ENCODE assay signal across 8 mouse cellular contexts in the genomic region with DNA sequence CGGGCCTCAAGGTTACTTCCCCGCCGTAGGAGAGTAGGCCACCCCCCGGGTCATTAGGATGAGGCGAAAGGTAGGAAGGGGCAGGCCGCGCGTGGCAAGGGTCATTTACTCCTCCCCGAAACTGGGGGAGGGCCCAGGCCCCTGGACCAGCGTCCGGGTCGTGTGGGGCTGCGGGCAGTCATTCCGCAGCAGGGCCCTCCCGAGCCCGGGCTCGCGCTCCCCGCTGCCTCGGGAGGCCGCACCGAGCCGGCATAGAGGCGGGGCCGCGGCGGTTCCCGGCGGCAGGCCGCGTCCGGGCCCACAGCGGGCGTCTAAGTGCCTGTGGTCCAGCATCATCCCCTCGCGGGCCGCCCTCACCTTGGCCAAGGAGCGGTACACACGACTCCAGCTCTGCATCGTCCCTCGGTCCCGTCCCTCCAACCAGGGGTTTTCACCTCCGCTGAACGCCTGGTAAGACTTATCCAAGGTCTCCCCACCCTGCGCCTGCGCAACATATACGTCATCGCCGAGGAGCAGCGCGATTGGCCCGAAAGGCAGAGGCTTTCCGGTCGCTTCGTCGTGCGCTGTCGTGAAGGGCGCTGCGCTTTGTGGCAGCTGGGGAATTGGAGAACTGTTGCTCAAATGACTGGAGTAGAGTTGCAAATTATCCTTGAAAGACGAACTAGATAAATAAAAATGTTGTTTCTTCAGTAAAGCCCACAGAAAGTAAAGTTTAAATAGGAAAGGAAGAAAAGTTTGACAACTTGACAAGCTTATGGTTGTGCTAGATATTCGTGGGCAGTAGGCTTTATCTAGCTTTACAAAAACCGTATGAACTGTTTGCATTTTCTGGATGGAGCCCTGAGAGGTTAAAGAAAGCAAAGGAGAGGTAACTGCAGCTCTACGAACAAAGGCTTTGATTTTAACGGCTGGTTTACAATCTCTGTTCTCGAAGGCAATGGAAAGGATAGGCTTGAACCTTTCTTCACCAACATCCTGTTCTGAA. TPM values are rescaled to one million over a fixed set of nuclear protein-coding genes. Genes with fewer than 3 reads are reported as not detected.
A peak's percentile ranks its signal among the peaks of the same experiment; 100 is the strongest.
DNase-seq lines count a peak whose midpoint lies in the region; ATAC-seq and TF ChIP-seq lines count a peak whose summit lies in the region.

Gene Dld, minus strand, starts transcription at position 510 of the 985 bp plus-strand sequence.

- H3K9me3 ChIP-seq in CH12.LX (replicated peaks; ENCODE audit: low read length), result peaks cover 3% of the 10 kb centered on the region
- no peaks in the 10 kb centered on the region for H3K9me3 ChIP-seq in forebrain, embryonic 11.5 days (ENCODE audit: control insufficient read depth, low read length)
- H3K9me3 ChIP-seq in heart, embryonic 16.5 days (replicated peaks; ENCODE audit: control insufficient read depth, low read length), result no peaks in the 10 kb centered on the region
- H3K9me3 ChIP-seq in liver, embryonic 15.5 days (replicated peaks), result no peaks in the 10 kb centered on the region
- H3K9me3 ChIP-seq in neural tube, embryonic 12.5 days, result no peaks in the 10 kb centered on the region

- TF ChIP-seq RAD21 in CH12.LX (IDR thresholded peaks at IDR 0.05; ENCODE audit: low read depth, low read length), result no peak

- WGBS in forebrain, embryonic 11.5 days, result 6% methylated on average over 64 of the region's 66 CpGs
- 5% methylated on average over 66 of the region's 66 CpGs for WGBS in heart, embryonic 16.5 days
- 4% methylated on average over 66 of the region's 66 CpGs for WGBS in liver, embryonic 15.5 days (ENCODE audit: insufficient replicate concordance)
- 5% methylated on average over 66 of the region's 66 CpGs for WGBS in neural tube, embryonic 12.5 days

- peak within 1 kb of the TSS; percentile 75 to 96 (median 91) for H3K4me3 ChIP-seq in CH12.LX (replicated peaks in 1 of 3; ENCODE audit: low read depth in 2 of 3, low read length in 2 of 3, poor library complexity in 1 of 3)
- H3K4me3 ChIP-seq in forebrain, embryonic 11.5 days (ENCODE audit: low read depth, low read length), result peak within 1 kb of the TSS; percentile 85
- peak within 1 kb of the TSS; percentile 84 for H3K4me3 ChIP-seq in heart, embryonic 16.5 days (ENCODE audit: low read length)
- H3K4me3 ChIP-seq in liver, embryonic 15.5 days (replicated peaks), result peak within 1 kb of the TSS; percentile 95
- peak within 1 kb of the TSS; percentile 97 for H3K4me3 ChIP-seq in neural tube, embryonic 12.5 days

- dilution Hi-C loops in CH12.LX (cut with MboI; ENCODE audit: extremely low pct_ligation_motif_present, extremely low pct_unique_long_range_greater_than_20kb, low sequenced_read_pairs), result no loop called here

- H3K79me2 ChIP-seq in CH12.LX (replicated peaks; ENCODE audit: control insufficient read depth, extremely low read depth, insufficient read depth, poor library complexity, severe bottlenecking), result peaks cover 35% of the 10 kb centered on the region

- H3K27ac ChIP-seq in CH12.LX (ENCODE audit: insufficient read depth, low read depth), result peak within 1 kb of the TSS; percentile 34; the same call in 1 of the 2 replicates
- peak within 1 kb of the TSS; percentile 38; the same call in 1 of the 2 replicates for H3K27ac ChIP-seq in forebrain, embryonic 11.5 days (ENCODE audit: low read depth, low read length)
- peak within 1 kb of the TSS; percentile 88 for H3K27ac ChIP-seq in heart, embryonic 16.5 days (ENCODE audit: low read length)
- peak within 1 kb of the TSS; percentile 84 for H3K27ac ChIP-seq in liver, embryonic 15.5 days (replicated peaks)
- H3K27ac ChIP-seq in neural tube, embryonic 12.5 days, result peak within 1 kb of the TSS; percentile 53; the same call in 1 of the 2 replicates

- TF ChIP-seq POLR2A in CH12.LX (IDR thresholded peaks at IDR 0.05; ENCODE audit: low read depth, low read length), result peak; percentile 96

- TF ChIP-seq EP300 in CH12.LX (IDR thresholded peaks at IDR 0.05; ENCODE audit: low read length), result no peak

- peaks cover 0 to 23% of the 10 kb centered on the region in 2 experiments; a peak in 2 of 4 replicates for H3K4me1 ChIP-seq in CH12.LX (ENCODE audit: control insufficient read depth in 1 of 2, insufficient read depth in 2 of 2)
- H3K4me1 ChIP-seq in forebrain, embryonic 11.5 days (replicated peaks; ENCODE audit: control insufficient read depth, insufficient read depth, low read length), result no peaks in the 10 kb centered on the region; the same call in 1 of the 2 replicates
- H3K4me1 ChIP-seq in heart, embryonic 16.5 days (ENCODE audit: control insufficient read depth, insufficient read depth, low read length), result peaks cover 4% of the 10 kb centered on the region
- peaks cover 18% of the 10 kb centered on the region for H3K4me1 ChIP-seq in liver, embryonic 15.5 days (replicated peaks)
- H3K4me1 ChIP-seq in neural tube, embryonic 12.5 days, result peaks cover 9% of the 10 kb centered on the region

- TF ChIP-seq CTCF in CH12.LX (conservative IDR thresholded peaks at IDR 0.05 in 1 of 2, IDR thresholded peaks at IDR 0.05 in 1 of 2; ENCODE audit: low read depth in 2 of 2, low read length in 2 of 2), result no peak

- peak; percentile 96 for DNase-seq in CH12.LX (ENCODE audit: extremely low read depth)
- peak; percentile 92 for DNase-seq in c-Kit-positive CD71-positive TER-119-negative erythroid progenitor cells, embryonic 14.5 days (ENCODE audit: low read depth)
- DNase-seq in forebrain, embryonic 11.5 days (ENCODE audit: low spot score), result peak; percentile 95
- peak; percentile 98 for DNase-seq in kidney, postnatal 36 days
- DNase-seq in telencephalon, adult 2 months (ENCODE audit: low read depth, low spot score), result peak; percentile 96

- peak within 1 kb of the TSS; percentile 83; the same call in 1 of the 2 replicates for H3K4me2 ChIP-seq in CH12.LX (ENCODE audit: insufficient read depth, low read depth, poor library complexity, severe bottlenecking)
- peak within 1 kb of the TSS; percentile 71 for H3K4me2 ChIP-seq in forebrain, embryonic 11.5 days (ENCODE audit: low read depth, low read length, severe bottlenecking)
- H3K4me2 ChIP-seq in heart, embryonic 16.5 days (ENCODE audit: low read depth, low read length), result peak within 1 kb of the TSS; percentile 78
- peak within 1 kb of the TSS; percentile 80 for H3K4me2 ChIP-seq in liver, embryonic 15.5 days
- peak within 1 kb of the TSS; percentile 90 for H3K4me2 ChIP-seq in neural tube, embryonic 12.5 days (replicated peaks)

- in situ Hi-C loops in CH12.LX (cut with MboI; ENCODE audit: low pct_ligation_motif_present, low pct_unique_long_range_greater_than_20kb, low sequenced_read_pairs), result no loop called here

- ATAC-seq in forebrain, embryonic 11.5 days (replicated peaks; ENCODE audit: low FRiP score), result peak; percentile 100
- ATAC-seq in heart, embryonic 16.5 days (replicated peaks; ENCODE audit: extremely low read depth, insufficient read depth, low FRiP score), result peak; percentile 98
- ATAC-seq in liver, embryonic 15.5 days (ENCODE audit: insufficient read depth), result peak; percentile 97
- peak; percentile 99 for ATAC-seq in neural tube, embryonic 12.5 days (ENCODE audit: low FRiP score, low read depth)

- peaks cover 13 to 25% of the 10 kb centered on the region in 2 experiments for H3K36me3 ChIP-seq in CH12.LX (replicated peaks in 1 of 2; ENCODE audit: control insufficient read depth in 1 of 2, insufficient read depth in 1 of 2, low read length in 1 of 2)
- no peaks in the 10 kb centered on the region for H3K36me3 ChIP-seq in forebrain, embryonic 11.5 days (ENCODE audit: control insufficient read depth, insufficient read depth, low read length)
- peaks cover 17% of the 10 kb centered on the region for H3K36me3 ChIP-seq in heart, embryonic 16.5 days (ENCODE audit: control insufficient read depth, insufficient read depth)
- H3K36me3 ChIP-seq in liver, embryonic 15.5 days (replicated peaks), result peaks cover 22% of the 10 kb centered on the region
- H3K36me3 ChIP-seq in neural tube, embryonic 12.5 days, result peaks cover 9% of the 10 kb centered on the region; the same call in 1 of the 2 replicates

- peak within 1 kb of the TSS; percentile 91 for H3K9ac ChIP-seq in CH12.LX (ENCODE audit: insufficient read depth, low read depth)
- peak within 1 kb of the TSS; percentile 85 for H3K9ac ChIP-seq in forebrain, embryonic 11.5 days (ENCODE audit: low read length)
- H3K9ac ChIP-seq in heart, embryonic 16.5 days (ENCODE audit: low read length), result peak within 1 kb of the TSS; percentile 92
- H3K9ac ChIP-seq in liver, embryonic 15.5 days, result peak within 1 kb of the TSS; percentile 87
- H3K9ac ChIP-seq in neural tube, embryonic 12.5 days, result peak within 1 kb of the TSS; percentile 95

- no peaks in the 10 kb centered on the region for H3K27me3 ChIP-seq in CH12.LX (replicated peaks)
- no peaks in the 10 kb centered on the region for H3K27me3 ChIP-seq in forebrain, embryonic 11.5 days (ENCODE audit: control insufficient read depth, insufficient read depth, low read length)
- H3K27me3 ChIP-seq in heart, embryonic 16.5 days (ENCODE audit: control insufficient read depth, insufficient read depth, low read length), result no peaks in the 10 kb centered on the region
- no peaks in the 10 kb centered on the region for H3K27me3 ChIP-seq in liver, embryonic 15.5 days
- no peaks in the 10 kb centered on the region for H3K27me3 ChIP-seq in neural tube, embryonic 12.5 days (replicated peaks)

TF ChIP-seq in CH12.LX, 34 proteins besides CTCF, POLR2A, EP300 and RAD21 (continues in another document):
- TF ChIP-seq ZMIZ1 (IDR thresholded peaks at IDR 0.05; ENCODE audit: low read depth, low read length) (peak; percentile 66; the same call in 1 of the 2 replicates), SIN3A (IDR thresholded peaks at IDR 0.05; ENCODE audit: low read length) (peak; percentile 50; the same call in 1 of the 2 replicates), KAT2A (IDR thresholded peaks at IDR 0.05; ENCODE audit: insufficient replicate concordance, low read length) (peak; percentile 89; the same call in 1 of the 2 replicates), ZNF384 (IDR thresholded peaks at IDR 0.05; ENCODE audit: low read depth, low read length) (no peak), BHLHE40 (IDR thresholded peaks at IDR 0.05; ENCODE audit: low read depth, low read length) (no peak), USF2 (conservative IDR thresholded peaks at IDR 0.05; ENCODE audit: low read depth, low read length) (no peak), GABPA (IDR thresholded peaks at IDR 0.05; ENCODE audit: insufficient replicate concordance, low read depth, low read length) (peak; percentile 17; the same call in 1 of the 2 replicates), MAFK (IDR thresholded peaks at IDR 0.05; ENCODE audit: insufficient replicate concordance, low read length) (no peak), HCFC1 (IDR thresholded peaks at IDR 0.05; ENCODE audit: low read depth, low read length) (peak; percentile 91)

RNA-seq across cellular contexts. Expression of gene Dld, which starts in this region (rescaled TPM):
- total RNA-seq in CH12.LX (2012; rRNA removed) (61.2 and 63.3 TPM in 2 replicates), CH12.LX (2014; rRNA removed) (79.8 and 83.5 TPM in 2 replicates)
- 109 and 142 TPM in 2 replicates for polyA plus RNA-seq in CH12.LX (2012; ENCODE audit: insufficient read length, low read depth)
- polyA plus RNA-seq in forebrain, embryonic 11.5 days (2014; fragmentation: Nextera tagmentation; extraction: Ambion mirVana), result 133 and 142 TPM in 2 replicates
- polyA plus RNA-seq in heart, embryonic 16.5 days (2015; fragmentation: Nextera tagmentation; extraction: Ambion mirVana), result 246 and 263 TPM in 2 replicates
- polyA plus RNA-seq in liver, embryonic 15.5 days (2015; fragmentation: Nextera tagmentation; extraction: Ambion mirVana), result 66.2 and 74.5 TPM in 2 replicates
- polyA plus RNA-seq in neural tube, embryonic 12.5 days (2016; fragmentation: Nextera tagmentation; extraction: Ambion mirVana), result 139 and 141 TPM in 2 replicates

Comparison
In these comparisons a context has a peak if more than half of its experiments do, and no peak if none do; other contexts are left out.
1. Peak in every context shown above with its lines: DNase-seq, ATAC-seq, H3K4me3 ChIP-seq and H3K27ac ChIP-seq.
2. H3K27ac ChIP-seq: peak in every context shown above with its lines; median percentile 88 in heart, embryonic 16.5 days; 84 in liver, embryonic 15.5 days; 53 in neural tube, embryonic 12.5 days; 38 in forebrain, embryonic 11.5 days; 34 in CH12.LX.